Mouse (Mus musculus): ENCODE results near the gene Nfx1. TPM values are rescaled to one million over a fixed set of nuclear protein-coding genes. Genes with fewer than 3 reads are reported as not detected.

Gene Nfx1
- total RNA-seq, 4 experiments from 2014 or later, result 86.1 to 168 (median 125) TPM

DNA sequence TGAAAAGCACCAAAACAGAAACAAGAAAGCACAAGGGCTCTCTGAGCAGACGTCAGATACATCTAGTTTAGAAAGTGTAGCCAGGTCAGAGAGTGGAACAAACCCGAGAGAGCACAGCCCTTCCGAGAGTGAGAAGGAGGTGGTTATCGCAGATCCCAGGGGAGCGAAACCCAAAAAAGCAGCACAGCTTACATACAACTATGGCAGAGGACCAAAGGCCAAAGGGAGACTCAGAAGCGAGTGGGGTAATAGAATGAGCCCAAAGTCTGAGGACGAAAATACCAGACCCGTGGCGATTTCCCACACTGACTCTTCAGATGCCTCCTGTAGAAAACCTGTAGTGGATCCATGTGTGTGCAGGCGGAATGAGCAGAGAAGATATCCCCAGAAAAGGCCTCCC, 5.9 kb downstream of the Nfx1 start:
- DNase-seq, result peak; percentile 27

DNA sequence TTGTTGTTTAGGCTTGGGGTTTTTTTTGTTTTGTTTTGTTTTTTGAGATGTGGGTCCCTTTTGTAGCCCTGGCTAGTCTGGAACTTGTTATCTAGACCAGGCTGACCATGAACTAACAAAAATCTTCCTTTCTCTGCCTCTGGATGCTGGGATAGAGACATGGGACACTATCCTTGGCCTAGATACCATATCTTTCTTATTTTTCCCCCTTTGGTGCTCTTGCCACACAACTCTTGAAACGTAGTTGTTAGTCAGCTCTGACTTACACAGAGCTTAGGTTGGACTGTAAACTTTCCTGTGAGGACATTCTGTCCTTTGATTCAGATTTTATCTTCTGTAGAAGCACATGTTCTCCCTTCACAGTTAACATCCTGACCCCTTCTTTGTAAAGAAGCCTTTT, 8.7 kb downstream of the Nfx1 start:
- DNase-seq, result no peak

DNA sequence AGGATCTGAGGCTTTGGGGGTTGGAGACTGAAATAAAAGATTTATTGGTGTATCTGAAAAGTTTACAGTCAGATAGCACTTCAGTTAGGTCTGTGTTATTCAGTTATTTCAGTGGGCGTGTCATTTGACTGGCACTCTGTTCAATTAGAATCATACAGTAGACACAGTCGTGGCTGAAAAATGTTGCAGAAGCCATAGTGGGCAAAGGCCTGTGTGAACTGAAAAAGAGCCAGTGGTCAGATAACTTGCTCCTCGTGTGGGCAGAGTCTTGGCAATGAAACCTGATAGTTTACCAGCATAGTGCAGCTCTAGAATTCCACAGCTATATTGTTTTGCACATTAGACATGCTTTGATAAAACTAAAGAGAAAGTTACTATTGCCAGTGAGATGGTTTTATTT, 11.8 kb downstream of the Nfx1 start:
- DNase-seq, result no peak

DNA sequence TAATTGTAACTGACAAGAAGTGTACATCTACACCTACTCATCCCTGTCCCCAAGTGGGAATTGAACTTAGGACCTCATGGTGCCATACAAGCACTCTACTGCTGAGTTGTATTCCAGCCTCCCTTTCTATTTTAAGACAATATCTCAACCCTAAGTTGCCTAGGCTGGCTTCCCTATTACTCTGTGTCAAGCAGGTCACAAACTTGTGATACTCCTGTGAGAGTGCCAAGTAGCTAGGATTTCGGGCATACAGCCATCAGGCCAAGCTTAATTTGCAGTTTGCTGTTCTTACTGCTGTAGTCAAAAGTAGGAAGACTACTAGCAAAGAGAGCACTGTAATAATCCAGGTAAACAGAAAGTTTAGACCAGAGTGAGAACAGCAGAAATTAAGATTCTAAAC, 13.0 kb downstream of the Nfx1 start:
- DNase-seq, result no peak

DNA sequence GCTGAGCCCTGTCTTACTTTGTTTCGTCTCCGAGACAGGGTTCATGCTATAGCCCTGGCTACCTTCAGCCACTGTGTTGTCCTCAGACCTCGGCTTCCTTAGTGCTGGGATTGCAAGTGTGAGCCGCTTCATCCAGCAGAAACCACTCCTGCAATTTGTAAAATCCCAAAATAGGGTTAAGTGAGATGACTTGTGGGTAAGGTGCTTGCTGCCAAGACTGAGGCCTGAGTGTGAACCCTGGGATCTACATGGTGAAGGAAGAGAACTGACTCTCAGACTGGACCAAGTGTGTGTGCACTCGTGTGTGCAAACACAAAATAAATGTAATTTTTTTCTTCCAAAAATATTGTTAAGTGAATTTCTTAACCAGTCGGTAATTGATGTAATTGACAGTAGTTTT, 18.9 kb downstream of the Nfx1 start:
- no peak for DNase-seq

DNA sequence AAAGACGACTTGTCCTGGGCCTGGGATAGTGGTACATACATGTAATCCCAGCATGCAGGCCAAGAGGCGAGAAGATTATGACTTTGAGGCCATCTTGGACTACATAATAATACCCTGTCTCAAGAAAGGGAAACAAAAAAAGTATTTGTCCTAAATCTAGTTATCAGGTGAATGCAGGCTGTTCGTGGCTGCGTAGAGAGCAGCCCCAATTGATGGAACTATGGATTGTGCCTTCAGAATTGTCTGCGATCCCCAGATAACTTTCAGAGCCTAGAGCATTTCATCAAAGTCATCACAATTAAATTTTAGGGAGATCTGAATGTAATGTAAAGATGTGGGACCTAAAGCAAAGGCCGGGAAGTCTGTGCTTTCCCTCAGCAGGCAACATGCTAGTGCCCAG, 25.6 kb downstream of the Nfx1 start:
- no peak for DNase-seq

DNA sequence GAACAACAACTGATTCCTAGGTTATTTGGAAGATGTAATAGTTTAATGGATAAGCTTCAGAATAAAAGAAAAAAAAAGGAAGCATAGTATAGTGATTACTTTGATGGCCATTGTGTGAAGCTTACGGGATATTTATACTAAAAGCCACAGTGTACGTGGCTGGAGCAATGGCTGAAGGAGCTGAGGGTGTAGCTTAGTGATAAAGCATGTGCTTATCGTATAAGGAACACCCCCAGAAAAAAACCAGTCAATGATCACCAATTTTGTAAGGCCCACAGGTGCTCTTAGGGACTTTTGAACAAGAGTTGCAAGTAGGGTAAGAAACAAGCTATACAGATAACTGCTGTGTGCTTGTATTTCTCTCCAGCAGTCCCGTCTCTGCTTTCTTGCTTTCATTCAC, 27.2 kb downstream of the Nfx1 start:
- DNase-seq, result no peak

DNA sequence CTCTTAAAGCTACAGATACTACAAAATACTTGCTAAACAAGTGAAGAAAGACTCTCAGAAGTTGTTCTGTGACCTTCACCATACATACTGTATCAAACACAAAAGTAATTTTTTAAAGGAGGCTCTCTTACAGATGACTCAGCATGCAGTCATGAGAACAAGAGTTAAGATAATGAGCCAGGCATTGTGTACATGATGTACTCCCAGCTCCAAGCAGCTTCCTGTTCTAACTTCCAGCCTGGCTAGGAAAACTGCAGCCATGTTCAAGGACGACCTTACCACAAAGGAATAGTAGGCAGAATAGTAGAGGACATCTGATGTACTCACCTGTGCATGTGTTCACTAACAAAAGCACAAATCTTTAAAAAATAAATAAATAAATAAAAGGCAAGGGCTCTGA, 29.6 kb downstream of the Nfx1 start:
- DNase-seq, result no peak

DNA sequence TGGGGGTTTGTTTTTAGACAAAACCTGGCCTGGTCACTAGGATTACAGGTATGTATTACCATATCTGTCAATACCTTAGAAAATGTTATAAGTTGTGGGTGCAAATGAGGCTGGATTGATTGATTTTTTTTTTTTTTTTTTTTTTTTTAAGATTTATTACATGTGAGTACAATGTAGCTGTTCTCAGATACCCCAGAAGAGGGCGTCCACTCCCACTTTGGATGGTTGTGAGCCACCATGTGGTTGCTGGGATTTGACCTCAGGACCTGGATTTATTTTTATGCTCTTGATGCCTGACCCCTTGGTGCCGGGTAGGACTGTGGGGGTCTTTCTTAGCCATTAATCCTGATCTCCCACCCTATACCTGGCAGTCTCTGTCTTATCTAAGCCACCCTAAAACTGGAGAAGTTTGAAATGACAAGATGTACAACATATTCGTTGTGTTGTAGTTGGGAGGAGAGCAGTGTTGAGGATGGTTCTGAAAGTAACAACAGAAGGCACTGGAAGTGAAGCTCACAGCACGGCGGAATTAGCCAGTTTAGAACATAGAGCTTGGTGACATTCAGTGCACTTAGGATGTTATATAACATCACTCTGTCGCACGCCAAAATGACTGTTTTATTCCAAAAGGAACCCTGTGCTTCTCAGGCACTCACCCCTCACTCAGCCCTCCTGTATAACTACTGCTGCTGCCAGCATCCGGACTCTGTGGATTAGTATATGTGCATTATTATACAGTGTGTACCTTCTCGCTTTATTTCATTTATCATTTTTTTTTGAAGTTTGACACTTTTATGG, 30.3 kb downstream of the Nfx1 start:
- no peak for DNase-seq

DNA sequence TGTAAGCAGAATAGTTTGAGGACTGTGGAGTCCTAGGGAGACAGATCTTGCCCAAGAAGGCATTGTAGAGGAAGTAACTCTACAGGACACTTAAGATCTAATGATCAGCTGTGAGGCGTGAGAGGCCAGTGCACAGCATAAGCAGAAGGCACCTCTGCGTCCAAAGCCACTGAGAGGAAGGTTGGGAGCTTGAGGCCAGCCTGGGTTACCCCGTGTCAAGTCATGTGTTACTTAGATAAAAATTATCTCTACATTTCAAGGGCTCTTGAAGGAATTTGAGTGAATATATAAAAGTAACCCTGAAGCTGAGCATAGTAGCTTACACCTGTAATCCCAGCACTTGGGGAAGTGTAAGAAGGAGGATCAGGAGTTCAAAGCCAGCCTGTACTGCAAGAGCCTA, 42.6 kb downstream of the Nfx1 start:
- DNase-seq, result no peak

DNA sequence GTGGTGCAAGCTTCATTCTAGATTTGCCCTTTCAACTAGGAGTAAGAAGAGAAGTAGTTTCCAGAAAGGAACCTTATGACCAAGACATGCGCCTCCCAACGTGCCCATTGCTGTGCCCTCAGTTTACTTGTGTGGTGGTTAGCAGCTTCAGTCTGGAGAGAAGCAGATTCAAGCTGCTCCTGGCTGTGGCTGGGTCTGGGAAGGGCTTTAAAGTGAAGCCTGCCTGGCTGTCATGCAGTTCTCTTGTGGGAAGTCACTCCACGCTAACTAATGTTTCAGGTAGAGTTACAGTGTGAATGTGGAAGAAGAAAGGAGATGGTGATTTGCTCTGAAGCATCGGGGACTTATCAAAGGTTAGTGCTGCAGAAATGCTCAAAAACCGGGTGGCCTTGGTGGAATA, 45.1 kb downstream of the Nfx1 start:
- DNase-seq, result no peak

DNA sequence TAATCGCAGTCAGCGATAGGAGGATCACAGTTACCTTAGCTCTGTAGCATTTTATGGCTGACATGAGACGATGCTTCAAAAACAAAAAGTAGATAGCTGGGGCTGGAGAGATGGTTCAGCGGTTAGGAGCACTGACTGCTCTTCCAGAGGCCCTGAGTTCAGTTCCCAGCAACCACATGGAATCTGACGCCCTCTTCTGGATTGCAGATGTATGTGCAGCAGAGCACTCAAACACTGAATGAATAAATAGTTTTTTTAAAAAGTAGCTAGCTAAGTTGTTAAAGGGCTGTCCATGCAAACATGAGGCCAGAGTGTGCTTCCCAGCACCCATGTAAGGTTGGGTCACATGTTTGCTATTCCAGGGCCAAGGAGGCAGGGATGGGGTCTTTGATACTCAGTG, 50.4 kb downstream of the Nfx1 start:
- no peak for DNase-seq

DNA sequence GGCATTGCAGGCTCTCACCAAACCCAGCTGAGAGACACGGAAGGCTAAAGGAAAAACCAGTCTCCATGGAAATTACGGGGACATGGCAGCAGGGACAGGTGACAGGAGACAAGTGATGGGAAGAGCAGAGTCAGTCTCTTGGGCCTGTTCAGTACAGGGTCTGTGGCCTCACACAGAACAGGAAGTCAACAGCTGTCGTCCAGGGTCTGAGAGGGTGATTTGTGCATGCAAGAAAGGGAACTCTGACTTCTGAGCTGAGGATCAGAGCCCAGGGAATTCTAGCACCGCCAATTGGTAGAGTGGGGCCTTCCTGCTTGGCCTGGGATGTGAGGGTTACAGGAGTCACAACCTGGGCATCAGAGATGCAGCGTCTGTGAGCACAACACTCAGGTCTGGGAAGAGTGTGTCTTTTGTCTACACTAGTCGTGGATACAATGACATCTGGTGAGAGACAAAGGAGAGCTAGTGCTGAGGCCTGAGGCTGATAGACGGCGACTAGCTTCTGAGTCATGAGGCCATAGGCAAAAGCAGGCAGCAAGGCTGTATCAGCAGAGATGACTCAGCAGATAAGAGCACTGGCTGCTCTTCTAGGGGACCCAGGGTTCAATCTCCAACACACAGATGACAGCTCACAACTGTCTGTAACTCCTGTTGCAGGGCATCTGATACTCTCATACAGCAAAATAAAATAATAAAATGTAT, 55.5 kb downstream of the Nfx1 start:
- DNase-seq, result peak; percentile 53

DNA sequence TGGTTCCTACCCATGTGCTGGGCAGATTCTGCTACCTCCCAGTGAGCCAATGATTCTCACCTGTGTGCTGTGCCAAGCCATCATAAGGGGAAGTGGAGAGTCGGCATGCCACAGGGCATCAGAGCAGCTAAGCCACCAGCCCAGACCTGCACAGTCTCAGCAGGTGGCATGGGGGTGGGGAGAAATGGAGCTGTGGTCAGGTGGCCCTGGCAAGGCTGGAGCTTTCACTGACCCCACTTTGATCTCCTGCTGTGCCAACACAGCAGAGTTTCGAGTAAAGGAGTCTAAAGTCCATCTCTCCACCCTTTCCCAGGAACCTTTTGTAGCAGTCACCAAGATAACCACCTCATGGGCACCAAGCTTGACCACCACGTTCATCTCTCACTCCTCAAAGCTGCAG, 57.2 kb downstream of the Nfx1 start:
- DNase-seq, result no peak

DNA sequence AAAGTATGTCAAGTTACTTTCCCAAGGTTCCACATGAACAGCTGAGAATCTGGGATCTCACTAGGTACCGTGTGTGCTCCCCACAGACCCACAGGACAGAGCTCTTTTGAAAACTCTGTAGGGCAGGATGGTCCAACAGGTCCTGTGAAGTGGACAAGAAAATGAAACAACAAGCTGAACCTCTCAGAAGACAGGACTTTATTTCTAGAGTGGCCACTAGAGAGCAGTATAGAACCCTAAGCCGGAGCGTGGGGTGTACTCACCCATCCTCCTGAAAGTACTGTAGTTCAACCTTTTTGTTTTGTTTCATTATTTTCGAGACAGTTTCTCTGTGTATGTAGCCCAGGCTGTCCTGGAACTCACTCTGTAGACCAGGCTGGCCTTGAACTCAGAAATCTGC, 57.6 kb downstream of the Nfx1 start:
- no peak for DNase-seq

DNA sequence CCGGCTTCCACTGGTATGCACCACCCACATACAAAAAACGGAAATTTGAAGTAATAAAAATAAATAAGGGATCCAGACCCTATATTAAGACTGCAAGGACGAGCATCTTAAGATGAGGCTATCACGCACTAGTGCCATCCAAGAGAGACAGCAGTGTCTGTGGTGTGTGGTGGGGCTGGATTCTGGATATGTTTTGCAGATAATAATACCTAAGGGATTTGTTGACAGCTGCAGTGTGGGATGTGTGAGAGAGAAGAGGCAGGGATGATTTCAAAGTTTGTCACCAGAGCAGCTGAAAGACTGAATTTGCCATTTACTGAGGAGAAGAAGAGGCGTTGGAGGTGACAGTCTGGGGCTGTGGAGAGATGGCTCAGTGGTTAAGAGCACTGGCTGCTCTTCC, 58.7 kb downstream of the Nfx1 start:
- DNase-seq, result no peak

DNA sequence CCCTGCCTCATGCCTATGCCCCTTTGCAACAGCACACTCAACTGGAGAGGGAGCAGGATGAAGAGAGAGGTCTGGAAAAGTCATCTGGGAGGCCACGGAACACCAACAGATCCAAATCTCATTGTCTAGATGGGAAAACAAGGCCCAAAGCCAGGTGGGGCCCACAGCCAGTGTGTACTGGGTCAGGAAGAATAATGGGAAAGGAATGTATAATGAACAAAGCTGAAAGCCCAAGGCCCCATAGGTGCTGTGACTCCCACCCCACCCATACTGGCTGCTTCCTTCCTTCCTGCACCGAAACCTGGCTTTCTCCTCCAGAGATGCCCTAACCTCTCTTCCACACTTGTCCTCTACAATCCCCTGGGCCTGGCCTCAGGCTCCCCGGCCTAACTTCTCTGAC, 60.5 kb downstream of the Nfx1 start:
- no peak for DNase-seq

DNA sequence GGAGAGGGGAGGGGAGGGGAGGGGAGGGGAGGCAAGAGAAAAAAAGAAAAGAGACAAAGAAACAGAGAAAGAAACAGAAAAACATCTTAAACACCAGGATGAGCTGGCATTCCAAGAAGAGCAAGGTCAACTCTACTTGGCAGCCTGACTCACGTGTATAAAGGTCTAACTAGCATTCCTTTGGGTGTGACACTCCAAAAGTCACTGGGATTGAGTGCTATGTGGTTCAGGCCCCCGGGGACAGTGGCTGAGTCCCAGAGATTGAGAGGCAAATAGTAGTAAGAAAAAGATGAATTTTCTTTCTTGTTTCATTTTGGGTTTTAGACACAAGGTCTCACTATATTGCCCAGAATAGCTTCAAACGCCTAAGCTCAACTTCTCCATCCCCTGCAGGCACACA, 67.2 kb downstream of the Nfx1 start:
- DNase-seq, result peak; percentile 49

DNA sequence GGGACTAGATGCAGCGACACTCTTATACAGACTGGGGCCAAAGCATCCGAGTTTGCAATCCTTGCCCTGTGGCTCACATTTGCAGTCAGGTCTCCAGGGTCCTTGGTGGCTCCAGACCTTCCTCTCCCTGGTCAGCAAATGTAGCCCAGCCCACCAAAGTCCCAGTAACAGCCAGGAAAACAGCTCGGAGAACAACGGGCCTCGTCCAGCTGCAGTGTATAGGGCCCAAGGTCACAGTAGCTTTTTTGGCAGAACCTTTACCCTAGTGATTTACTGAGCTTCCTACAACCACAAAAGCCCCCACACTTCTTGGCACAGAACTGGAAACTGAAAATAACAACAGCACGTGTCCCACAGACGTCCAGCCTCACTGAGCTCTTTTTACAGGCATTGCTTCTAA, 70.3 kb downstream of the Nfx1 start:
- DNase-seq, result peak; percentile 42

DNA sequence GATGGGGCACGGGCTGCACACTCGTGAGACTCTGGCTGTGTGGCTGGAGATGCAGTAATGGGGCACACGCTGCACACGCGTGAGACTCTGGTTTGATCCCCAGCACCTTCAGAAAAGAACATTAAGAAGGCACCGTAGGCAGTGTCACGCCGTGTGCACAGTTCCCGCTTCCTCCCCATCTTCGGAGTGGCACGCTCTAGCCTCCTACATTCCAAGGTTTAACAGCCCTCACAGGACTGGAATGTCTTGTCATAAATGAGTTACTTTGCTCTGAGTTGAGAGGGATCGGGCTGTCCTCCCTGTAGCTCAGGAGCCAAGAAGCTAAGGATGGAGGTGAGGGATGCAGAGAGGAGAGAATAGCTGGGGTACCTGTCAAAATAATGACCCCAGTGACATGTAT, 72.2 kb downstream of the Nfx1 start:
- DNase-seq, result no peak

DNA sequence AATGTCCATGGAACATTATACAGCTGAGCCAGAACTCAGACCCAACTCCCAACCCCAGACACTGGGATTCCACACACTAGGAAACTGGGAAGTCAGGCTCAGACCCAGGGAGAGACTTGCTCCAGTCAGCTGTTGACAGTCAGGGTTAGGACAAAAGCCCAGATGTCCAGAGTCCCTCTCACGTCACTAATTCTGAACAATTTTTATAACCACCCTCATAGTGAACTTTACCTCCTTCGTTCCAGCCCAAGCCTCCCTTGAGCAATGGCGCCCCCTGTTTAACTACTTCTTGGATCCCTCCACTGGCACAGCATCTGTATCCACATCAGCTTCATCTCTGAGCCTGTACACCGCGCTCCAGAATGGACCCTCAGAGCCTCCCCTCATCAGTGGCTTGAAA, 73.3 kb downstream of the Nfx1 start:
- DNase-seq, result no peak

DNA sequence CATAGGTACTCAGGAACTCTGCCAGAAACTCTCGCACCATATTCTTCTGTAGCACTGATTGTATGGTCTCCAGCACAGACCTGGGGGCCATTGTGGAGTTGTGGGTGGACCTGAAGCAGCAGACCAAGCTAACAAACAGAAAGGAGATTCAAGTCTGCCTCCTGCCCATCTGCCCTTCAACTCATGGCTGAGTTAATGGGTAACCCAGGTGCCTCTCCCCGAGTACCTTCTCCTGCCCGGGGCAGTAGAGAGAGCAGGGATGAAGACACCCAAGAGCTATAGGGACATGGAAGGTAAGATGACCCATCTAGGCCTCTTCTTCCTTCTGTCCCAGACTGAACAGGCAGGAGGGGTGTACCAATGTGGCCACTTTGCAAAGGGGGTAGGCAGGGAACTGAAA, 74.6 kb downstream of the Nfx1 start:
- DNase-seq, result no peak

DNA sequence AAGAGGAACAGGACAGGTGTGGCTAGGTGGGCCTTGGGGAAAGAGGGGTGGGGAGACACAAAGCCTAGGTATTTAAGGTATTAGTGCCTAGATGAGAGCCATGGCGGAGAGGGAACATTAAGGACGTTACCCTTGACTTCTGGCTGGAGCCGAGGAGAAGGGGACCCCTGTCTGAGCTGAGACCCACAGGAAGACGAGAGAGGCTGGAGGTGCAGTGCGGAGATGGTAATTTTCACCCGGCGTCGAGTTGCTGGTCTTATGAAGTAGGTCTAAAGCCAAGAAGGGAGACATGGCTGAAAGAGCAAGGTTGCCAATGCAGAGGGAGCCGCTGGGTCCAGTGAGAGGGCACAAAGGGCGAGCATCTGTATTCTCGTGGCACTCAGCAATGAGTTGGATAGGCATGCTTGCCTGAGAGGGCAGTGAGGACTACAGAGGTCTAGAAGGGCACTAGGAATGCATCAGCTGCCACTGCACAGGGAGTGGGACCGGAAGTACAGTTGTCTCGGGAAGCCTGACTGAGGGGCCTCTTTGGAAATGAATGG, 75.6 kb downstream of the Nfx1 start:
- DNase-seq, result no peak
